Mouse (Mus musculus) midbrain, embryonic 13.5 days (tissue): ENCODE data around the gene Spn. TPM values are rescaled to one million over a fixed set of nuclear protein-coding genes. Genes with fewer than 3 reads are reported as not detected.

ENCODE experiments used
- ATAC-seq: fragments of 200-750 bp; cut with Nextera tagmentation; 2 replicates; pipeline ENCODE4 v1.8.0; 2017; ENCODE audit warnings: mild to moderate bottlenecking, moderate TSS enrichment, moderate library complexity
- H3K27ac ChIP-seq: fragments of 300-500 bp; sonication (generic); 2 replicates; pipeline ENCODE4 v1.5.1; 2015; ENCODE audit warnings: inconsistent platforms, mild to moderate bottlenecking, moderate library complexity
- H3K27me3 ChIP-seq: fragments of 300-500 bp; sonication (generic); 2 replicates; pipeline ENCODE4 v1.6.1; 2015; ENCODE audit warnings: mild to moderate bottlenecking, inconsistent platforms
- H3K36me3 ChIP-seq: fragments of 300-500 bp; sonication (generic); 2 replicates; pipeline ENCODE4 v1.6.1; 2015; ENCODE audit warnings: mild to moderate bottlenecking, inconsistent platforms
- H3K4me1 ChIP-seq: fragments of 300-500 bp; sonication (generic); replicated peaks from 2 replicates; pipeline ENCODE4 v1.6.1; 2015; ENCODE audit warnings: inconsistent platforms
- H3K4me2 ChIP-seq: fragments of 300-500 bp; sonication (generic); replicated peaks from 2 replicates; pipeline ENCODE4 v1.6.1; 2015; ENCODE audit warnings: moderate library complexity, mild to moderate bottlenecking, inconsistent platforms
- H3K4me3 ChIP-seq: fragments of 300-500 bp; sonication (generic); replicated peaks from 2 replicates; pipeline ENCODE4 v1.5.1; 2015; ENCODE audit warnings: mild to moderate bottlenecking, inconsistent platforms
- H3K9ac ChIP-seq: fragments of 300-500 bp; sonication (generic); replicated peaks from 2 replicates; pipeline ENCODE4 v1.6.1; 2015; ENCODE audit warnings: mild to moderate bottlenecking, inconsistent platforms
- H3K9me3 ChIP-seq: fragments of 300-500 bp; sonication (generic); 2 replicates; pipeline ENCODE4 v1.6.1; 2016; ENCODE audit warnings: mild to moderate bottlenecking, inconsistent platforms
- WGBS: fragments of 180-500 bp; shearing (Covaris S2); methylation state at CpG from one replicate; pipeline ENCODE4 v1.1.7; 2015; 5-methylcytosine and 5-hydroxymethylcytosine counted together
- polyA plus RNA-seq: library from polyadenylated mRNA; unstranded; fragments of >200 nt; fragmentation: Nextera tagmentation; extraction: Ambion mirVana; gene quantifications from 2 replicates; pipeline ENCODE4 v1.2.1, GENCODE M21; 2015

Gene Spn
- polyA plus RNA-seq, 1 experiment from 2014 or later, result 0.09 TPM

DNA sequence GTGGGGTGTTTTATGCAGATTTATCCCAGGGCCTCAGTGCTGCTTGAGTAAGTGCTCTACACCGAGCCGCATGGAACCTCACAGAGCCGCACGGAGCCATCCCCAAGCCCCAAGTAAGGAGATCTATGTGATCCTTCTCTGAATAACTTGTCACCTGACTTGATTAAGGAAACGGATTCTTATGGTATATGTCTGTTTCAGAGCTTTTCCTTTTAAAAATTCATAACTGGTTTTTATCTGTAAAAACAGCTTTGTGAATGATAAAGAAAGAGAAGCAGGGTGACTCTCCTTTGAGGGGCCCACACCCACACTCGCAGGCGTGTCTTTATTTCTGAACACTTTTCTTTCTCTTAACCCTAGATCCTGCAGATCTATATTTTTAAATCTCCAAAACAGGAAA, 1.5 kb upstream of the Spn start:
- ATAC-seq, result no peak
- WGBS, result 92% methylated on average over 7 of the region's 7 CpGs
- H3K9me3 ChIP-seq, result no peaks in the 10 kb centered on the region

DNA sequence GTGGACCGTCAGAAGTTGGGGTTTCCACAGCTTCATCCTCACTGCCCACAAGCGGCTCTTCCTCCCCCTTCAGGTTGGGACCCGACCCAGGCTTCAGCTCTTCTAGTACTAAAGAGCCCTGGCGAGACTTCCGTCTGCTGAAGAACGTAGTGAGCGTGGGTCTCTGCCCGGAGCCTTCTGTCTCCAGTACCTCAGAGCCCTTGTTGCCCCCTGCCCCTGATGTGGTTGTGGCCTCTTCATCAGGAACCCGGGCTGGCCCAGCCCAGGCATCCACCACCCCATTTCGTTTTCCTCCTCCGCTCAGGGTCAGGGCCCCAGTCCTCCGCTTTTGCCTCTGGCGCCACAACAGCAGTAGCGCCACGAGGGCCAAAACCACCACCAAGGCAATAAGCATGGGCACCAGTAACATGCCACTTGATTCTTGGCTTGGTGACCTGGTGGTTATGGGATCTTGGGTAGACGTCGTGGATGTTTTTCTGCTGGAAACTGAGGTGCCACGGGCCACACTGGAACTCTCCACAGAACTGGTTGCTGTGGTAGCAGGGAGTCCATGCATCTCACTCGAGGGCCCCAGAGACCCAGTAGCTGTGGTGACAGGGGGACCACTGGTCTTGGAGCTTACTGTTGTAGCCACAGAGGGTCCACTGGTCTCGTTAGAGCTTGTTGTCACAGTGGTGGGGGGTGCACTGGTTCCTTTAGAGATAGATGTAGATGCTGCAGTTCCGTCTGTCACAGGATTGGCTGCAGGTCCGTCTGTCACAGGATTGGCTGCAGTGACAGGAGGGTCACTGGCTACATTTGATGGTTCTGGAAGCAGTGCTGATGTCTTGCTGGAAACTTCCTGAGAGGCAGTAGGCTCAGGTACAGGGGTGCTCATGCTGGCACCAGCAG, 1.2 kb downstream of the Spn start:
- H3K4me1 ChIP-seq, result 0 out of 2 replicates have a peak, but pooled peaks cover 4% of the 10 kb centered on the region
- 86% methylated on average over 22 of the region's 22 CpGs for WGBS
- no peaks in the 10 kb centered on the region for H3K36me3 ChIP-seq
- no peak overlapping the region for H3K4me3 ChIP-seq
- H3K9ac ChIP-seq, result no peak overlapping the region
- H3K9me3 ChIP-seq, result no peaks in the 10 kb centered on the region
- H3K27me3 ChIP-seq, result no peaks in the 10 kb centered on the region
- no peak overlapping the region for H3K27ac ChIP-seq
- H3K4me2 ChIP-seq, result no peak overlapping the region
- no peak for ATAC-seq

More for the DNA sequence above, 1.5 kb upstream of the Spn start:
- Histone ChIP-seq H3K4me3 (no peak overlapping the region), H3K9ac (no peak overlapping the region), H3K4me1 (no peaks in the 10 kb centered on the region), H3K27me3 (no peaks in the 10 kb centered on the region), H3K27ac (no peak overlapping the region), H3K4me2 (no peak overlapping the region), H3K36me3 (no peaks in the 10 kb centered on the region)

DNA sequence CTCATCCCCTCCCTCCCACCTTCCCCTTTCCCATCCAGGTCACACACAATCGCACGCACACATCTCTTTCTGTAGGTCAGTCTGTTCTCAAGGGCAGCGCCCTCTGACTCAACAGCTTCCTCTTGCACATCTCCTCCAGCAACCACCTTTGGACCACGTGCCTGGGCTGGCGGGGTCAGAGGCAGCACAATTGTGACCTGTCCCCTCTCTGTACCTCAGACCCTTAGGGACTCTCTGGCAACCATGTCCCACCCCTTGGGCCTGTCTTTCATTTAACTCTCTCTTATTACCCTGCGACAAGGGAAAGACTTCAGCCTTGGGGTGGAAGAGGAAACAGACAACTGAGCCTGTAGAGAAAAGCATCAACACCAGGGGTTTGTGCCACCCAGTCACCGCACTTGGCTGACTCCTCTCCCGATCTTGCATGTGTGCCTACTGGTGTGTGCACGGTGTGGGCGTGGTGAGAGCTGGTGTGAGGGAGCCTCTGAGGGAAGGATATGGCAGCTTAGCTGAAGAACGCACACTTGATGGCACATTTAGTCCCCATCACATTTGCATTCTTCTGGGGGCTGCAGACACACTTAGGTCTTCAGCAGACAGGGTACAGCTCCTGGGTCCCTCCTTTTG, 2.7 kb downstream of the Spn start:
- Histone ChIP-seq H3K36me3 (no peaks in the 10 kb centered on the region), H3K4me2 (no peak overlapping the region), H3K9me3 (no peaks in the 10 kb centered on the region), H3K27ac (no peak overlapping the region), H3K4me1 (0 out of 2 replicates have a peak, but pooled peaks cover 4% of the 10 kb centered on the region), H3K4me3 (no peak overlapping the region), H3K27me3 (no peaks in the 10 kb centered on the region), H3K9ac (no peak overlapping the region)
- ATAC-seq, result no peak
- WGBS, result 89% methylated on average over 11 of the region's 11 CpGs

DNA sequence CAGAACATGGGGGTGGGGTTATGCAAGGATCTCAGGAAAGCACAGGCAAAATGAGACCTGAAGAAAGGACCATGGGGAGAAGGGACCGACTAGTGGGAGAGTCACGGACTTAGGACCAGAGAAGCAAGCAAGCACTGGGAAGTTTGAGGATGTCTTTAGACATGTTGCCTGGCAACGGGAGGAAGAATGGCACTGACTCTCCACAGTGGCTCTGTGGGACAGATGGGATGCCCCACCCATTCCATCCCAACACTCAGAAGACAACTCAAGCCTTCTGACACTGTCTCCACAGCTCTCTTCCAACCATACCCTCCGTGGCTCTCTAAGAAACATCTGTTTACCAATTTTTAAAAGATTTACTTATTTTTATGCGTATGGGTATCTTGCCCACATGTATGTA, 4.5 kb downstream of the Spn start:
- Histone ChIP-seq H3K4me3 (no peak overlapping the region), H3K36me3 (no peaks in the 10 kb centered on the region), H3K27me3 (no peaks in the 10 kb centered on the region), H3K27ac (no peak overlapping the region), H3K9me3 (no peaks in the 10 kb centered on the region), H3K4me2 (no peak overlapping the region), H3K4me1 (0 out of 2 replicates have a peak, but pooled peaks cover 4% of the 10 kb centered on the region), H3K9ac (no peak overlapping the region)
- WGBS, result 40% methylated on average over 5 of the region's 5 CpGs
- no peak for ATAC-seq

DNA sequence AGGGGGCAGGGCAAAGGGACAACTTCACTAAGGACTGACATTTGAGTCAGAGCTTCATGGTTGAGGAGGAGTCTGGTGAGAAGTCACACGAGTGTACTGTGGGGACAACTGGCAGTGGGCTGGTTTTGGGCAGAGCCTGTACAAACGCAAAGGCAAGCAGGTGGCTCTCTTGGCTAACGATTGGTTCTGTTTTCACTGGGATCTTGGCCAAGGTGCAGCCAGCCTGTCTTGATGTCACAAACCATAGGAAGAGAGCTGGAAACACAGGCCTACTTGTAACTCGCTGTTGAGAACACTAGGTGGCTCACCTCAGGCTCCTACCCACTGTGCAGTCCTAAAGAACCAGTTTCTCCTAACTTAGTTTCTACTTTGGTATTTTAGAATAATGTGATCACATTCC, 8.0 kb downstream of the Spn start:
- Histone ChIP-seq H3K4me1 (0 out of 2 replicates have a peak, but pooled peaks cover 4% of the 10 kb centered on the region), H3K36me3 (no peaks in the 10 kb centered on the region), H3K27me3 (no peaks in the 10 kb centered on the region), H3K4me2 (no peak overlapping the region), H3K9me3 (0 out of 2 replicates have a peak, but pooled peaks cover 1% of the 10 kb centered on the region), H3K9ac (no peak overlapping the region), H3K4me3 (no peak overlapping the region), H3K27ac (no peak overlapping the region)
- no peak for ATAC-seq
- 16% methylated on average over 4 of the region's 4 CpGs for WGBS

DNA sequence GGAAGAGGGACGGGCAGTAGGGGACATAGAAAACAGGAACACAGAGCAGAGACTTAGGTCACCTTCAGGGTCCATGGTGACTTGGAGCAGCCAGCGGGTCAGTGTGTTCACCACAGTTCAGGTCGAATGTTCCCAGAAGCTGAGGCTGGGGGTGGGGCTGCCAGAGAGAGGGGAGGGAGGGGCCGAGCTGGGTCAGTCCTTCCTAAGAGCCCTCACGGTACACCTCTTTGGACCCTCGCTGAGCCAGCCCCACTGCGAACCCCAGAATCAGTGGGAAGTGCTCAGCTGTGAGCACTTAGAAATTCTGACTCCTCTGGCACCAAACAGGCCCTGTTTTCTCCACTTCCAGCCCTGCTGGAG, 15.7 kb downstream of the Spn start, which contains the start of gene Qprt:
TSS of gene Qprt (minus strand) at position 316 of the 360 bp plus-strand sequence.
- Histone ChIP-seq H3K36me3 (no peaks in the 10 kb centered on the region), H3K27ac (no peak within 1 kb of the TSS), H3K4me3 (no peak within 1 kb of the TSS), H3K9me3 (0 out of 2 replicates have a peak, but pooled peaks cover 6% of the 10 kb centered on the region), H3K9ac (no peak within 1 kb of the TSS; the same call in 1 of the 2 replicates), H3K4me1 (peaks cover 10% of the 10 kb centered on the region), H3K27me3 (peaks cover 37% of the 10 kb centered on the region), H3K4me2 (peak within 1 kb of the TSS; percentile 1; the same call in 1 of the 2 replicates)
- WGBS, result 9% methylated on average over 7 of the region's 7 CpGs
- no peak for ATAC-seq

DNA sequence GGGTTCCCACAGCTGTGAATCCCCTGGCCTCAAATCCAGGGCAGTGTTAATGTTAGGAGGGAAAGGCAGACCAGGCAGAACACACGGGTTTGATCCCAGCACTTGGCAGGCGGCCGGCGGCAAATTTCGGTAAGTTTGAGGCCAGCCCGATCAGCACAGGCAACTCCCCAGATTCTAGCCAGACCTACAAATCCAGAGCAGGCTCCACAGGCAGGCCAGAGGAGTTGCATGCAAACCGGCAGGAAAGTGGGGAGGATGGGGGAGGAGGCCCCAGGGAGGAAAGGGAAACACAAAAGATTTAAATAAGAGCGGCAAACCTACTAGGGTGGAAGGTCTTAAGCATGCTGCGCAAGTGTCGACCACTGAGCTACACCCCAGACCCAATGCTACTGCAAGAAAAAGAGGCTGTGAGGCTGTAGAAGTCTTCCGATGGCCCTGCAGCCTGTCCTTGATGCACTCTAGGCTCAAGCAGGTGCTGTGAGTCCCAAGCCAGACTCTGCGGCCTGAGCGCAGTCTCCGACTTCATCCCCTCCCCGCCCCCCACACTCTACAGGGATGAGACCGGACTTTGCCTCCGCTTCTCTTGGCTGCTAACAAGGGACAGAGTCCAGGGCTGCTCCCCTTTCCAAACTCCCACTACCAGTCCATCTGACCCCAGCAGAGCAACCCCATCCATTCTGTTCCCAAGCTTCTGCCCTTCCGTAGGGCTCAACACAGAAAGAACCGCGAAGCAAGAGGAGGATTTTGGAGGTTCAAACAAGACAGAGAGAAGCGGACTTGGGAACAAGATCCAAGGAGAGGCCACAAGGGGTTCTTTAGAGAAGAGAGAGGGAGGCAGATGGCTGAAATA, 16.3 kb downstream of the Spn start:
- no peaks in the 10 kb centered on the region for H3K36me3 ChIP-seq
- peaks cover 12% of the 10 kb centered on the region for H3K4me1 ChIP-seq
- no peak overlapping the region; the same call in 1 of the 2 replicates for H3K9ac ChIP-seq
- H3K27ac ChIP-seq, result no peak overlapping the region
- H3K4me3 ChIP-seq, result no peak overlapping the region
- H3K9me3 ChIP-seq, result 0 out of 2 replicates have a peak, but pooled peaks cover 6% of the 10 kb centered on the region
- no peak for ATAC-seq
- peak overlapping the region; percentile 1; the same call in 1 of the 2 replicates for H3K4me2 ChIP-seq
- peaks cover 37% of the 10 kb centered on the region for H3K27me3 ChIP-seq
- 7% methylated on average over 21 of the region's 21 CpGs for WGBS

DNA sequence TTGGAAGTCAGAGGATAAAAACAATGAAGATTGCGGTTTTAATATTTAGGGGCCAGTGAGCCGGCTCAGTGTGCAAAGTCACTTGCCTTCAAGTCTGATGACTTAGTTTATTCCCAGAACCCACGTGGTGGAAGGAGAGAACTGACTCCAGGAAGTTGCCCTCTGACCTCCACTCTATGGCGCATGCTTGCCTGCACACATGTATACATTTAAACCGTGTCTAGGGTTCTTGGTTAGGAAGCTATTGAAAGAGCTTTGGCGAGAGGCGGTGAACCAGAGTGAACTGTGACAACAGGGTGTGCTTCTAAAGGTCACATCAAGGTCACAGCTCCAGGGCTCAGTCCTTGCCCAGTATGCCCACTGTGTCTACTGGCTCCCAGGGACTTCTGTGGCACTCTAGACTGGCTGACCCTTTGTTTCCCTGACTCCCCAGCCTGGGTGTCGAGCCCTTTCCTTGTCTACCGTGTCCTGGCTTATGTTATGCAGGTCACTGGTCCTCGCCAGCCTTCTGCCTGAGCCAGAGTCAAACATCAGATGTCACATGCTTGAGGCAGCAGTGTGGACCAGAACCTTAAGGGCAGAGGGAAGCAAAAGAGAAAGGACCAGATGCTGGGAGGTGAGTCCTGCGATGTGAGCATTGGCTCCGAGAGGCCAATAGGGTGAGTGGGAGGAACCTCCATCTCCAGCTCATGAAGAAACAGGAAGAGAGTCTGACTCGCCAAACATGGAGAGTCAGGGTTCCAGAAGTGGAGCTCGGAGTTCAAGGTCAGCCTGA, 18.8 kb downstream of the Spn start:
- 50% methylated on average over 14 of the region's 14 CpGs for WGBS

DNA sequence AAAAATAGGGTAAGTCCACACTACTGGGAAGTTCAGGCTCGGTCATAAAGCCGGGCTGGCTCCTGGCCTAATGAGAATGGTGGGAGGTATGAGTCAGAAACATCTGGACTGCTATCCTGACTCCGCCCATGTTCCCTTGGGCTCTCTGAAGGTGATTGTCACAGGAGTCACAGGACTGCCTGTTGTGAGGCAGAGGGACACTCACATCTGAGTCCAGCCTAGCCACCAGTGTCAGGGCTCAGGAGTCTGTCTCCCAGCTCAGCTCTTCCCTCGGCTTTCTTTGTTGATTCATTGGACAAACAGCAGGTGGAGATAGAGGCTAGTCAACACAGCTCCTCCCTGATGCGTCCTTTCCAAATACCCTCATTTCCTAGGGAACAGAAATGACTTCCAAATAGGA, 19.7 kb downstream of the Spn start:
- Histone ChIP-seq H3K27ac (no peak overlapping the region), H3K4me3 (no peak overlapping the region), H3K36me3 (no peaks in the 10 kb centered on the region), H3K4me1 (peaks cover 21% of the 10 kb centered on the region), H3K27me3 (peaks cover 31% of the 10 kb centered on the region), H3K9ac (no peak overlapping the region), H3K4me2 (no peak overlapping the region), H3K9me3 (no peaks in the 10 kb centered on the region)
- ATAC-seq, result no peak
- 50% methylated on average over 5 of the region's 5 CpGs for WGBS

More for the DNA sequence above, 18.8 kb downstream of the Spn start:
- Histone ChIP-seq H3K36me3 (no peaks in the 10 kb centered on the region), H3K27ac (no peak overlapping the region), H3K9ac (no peak overlapping the region), H3K27me3 (peaks cover 37% of the 10 kb centered on the region), H3K4me1 (peaks cover 13% of the 10 kb centered on the region), H3K4me3 (no peak overlapping the region), H3K4me2 (no peak overlapping the region), H3K9me3 (no peaks in the 10 kb centered on the region)
- ATAC-seq, result no peak

DNA sequence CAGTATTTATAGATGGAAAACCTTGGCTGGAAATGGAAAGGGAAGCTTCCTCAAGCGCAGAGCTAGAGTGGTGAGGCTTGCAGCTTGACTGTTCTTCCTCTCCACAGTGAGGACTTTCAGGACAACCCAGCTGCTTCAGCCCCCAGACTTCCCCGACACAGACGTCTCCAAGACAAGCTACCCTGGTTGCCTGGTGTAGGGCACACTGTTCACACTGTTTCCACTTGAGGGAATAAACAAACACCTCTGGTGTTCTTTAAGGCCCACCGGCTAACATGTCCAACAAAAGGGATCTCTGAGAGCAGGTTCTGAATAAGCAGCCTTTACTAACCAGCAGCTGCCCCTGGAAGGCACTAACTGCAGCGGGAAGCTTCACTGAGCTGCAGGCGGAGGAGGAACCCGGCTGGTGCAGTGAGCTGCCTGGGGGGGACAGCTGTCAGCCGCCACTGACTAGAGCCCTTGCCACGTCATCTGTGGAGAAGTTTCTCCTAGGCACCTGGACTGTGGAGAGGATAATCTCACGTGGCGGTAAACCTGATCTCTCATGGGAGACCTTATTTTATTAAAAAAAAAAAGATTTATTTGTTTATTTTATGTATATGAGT, 21.2 kb downstream of the Spn start:
- Histone ChIP-seq H3K27me3 (peaks cover 18% of the 10 kb centered on the region), H3K27ac (no peak overlapping the region), H3K9me3 (no peaks in the 10 kb centered on the region), H3K4me3 (no peak overlapping the region), H3K4me1 (peaks cover 18% of the 10 kb centered on the region), H3K9ac (no peak overlapping the region), H3K4me2 (no peak overlapping the region), H3K36me3 (no peaks in the 10 kb centered on the region)
- 49% methylated on average over 11 of the region's 11 CpGs for WGBS
- ATAC-seq, result no peak

DNA sequence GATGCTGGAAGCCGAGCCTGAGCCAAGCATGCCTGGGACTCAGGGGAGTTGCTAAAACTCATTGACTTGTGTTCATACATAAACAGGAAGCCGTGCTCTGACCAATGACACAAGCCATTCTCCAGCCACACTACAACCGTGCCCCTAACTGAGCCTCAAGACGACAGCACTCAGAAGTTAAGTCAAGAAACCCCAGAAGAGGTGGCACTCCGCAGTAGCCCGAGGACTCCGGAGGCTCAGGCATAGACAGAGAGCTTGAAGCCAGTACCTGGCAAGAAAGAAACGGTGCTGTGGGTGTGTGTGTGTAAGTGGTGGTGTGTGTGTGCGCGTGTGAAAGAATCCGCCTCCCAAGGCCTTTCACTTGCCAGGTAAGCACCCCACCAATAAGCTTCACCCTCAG, 22.7 kb downstream of the Spn start:
- no peak overlapping the region for H3K4me3 ChIP-seq
- H3K9me3 ChIP-seq, result no peaks in the 10 kb centered on the region
- no peak overlapping the region for H3K27ac ChIP-seq
- no peak for ATAC-seq
- 88% methylated on average over 11 of the region's 11 CpGs for WGBS
- peaks cover 11% of the 10 kb centered on the region for H3K4me1 ChIP-seq
- no peak overlapping the region for H3K9ac ChIP-seq
- H3K27me3 ChIP-seq, result peaks cover 3% of the 10 kb centered on the region; the same call in 1 of the 2 replicates
- H3K4me2 ChIP-seq, result no peak overlapping the region
- H3K36me3 ChIP-seq, result no peaks in the 10 kb centered on the region
